Mouse (Mus musculus) spleen, adult 2 months (tissue): ENCODE measurements around the gene Nps.

ENCODE experiments used
- CTCF ChIP-seq: fragments of 200-500 bp; IDR thresholded peaks from 2 replicates; pipeline ENCODE4 v1.5.1; 2011; ENCODE audit warnings: mild to moderate bottlenecking, inconsistent platforms; ENCODE audit not compliant: insufficient read depth, insufficient read length, insufficient replicate concordance; ENCODE audit errors: extremely low read depth
- POLR2A ChIP-seq: fragments of 200-500 bp; IDR thresholded peaks from 2 replicates; pipeline ENCODE4 v1.6.1; 2011; ENCODE audit warnings: low read depth, low read length, inconsistent platforms

- TF ChIP-seq CTCF (no peak), POLR2A (no peak)
Observed at GRCm38 (mm10) chr7:135221475-135221874, 37.0 kb upstream of the Nps start.
